Mouse (Mus musculus): ENCODE results near the gene Mpi. TPM values are rescaled to one million over a fixed set of nuclear protein-coding genes. Genes with fewer than 3 reads are reported as not detected.

The Mpi gene
- polyA plus RNA-seq, 1 experiment from 2014 or later: 57.2 TPM

DNA sequence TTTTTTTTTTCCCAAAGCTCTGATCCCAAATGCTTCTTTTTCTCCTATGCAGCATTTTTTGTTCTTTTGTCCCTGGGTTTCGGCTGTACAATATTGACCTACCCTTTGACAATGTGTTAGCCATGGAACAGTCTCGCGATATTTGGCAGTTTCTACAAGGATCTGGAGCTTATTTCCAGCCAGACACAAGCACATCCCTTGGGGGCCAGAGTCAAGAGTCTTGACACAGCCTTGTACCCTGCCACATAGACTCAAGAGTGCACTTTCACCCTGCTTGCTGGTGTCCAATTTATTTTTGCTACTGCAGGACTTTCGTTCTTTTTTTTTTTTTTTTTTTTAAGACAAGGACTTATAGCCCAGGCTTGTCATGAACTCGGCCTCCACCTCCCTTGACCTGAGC is 16.2 kb downstream of the Mpi start:
- WGBS: 80% methylated on average over 5 of the region's 5 CpGs
- Histone ChIP-seq H3K36me3 (ENCODE audit: insufficient read depth, low read length) (peaks cover 28% of the 10 kb centered on the region), H3K4me3 (ENCODE audit: low read length) (no peak overlapping the region), H3K27ac (ENCODE audit: low read length) (no peak overlapping the region), H3K27me3 (ENCODE audit: insufficient read depth, low read length) (no peaks in the 10 kb centered on the region), H3K4me1 (ENCODE audit: insufficient read depth, low read length) (peaks cover 8% of the 10 kb centered on the region), H3K9me3 (ENCODE audit: low read length) (no peaks in the 10 kb centered on the region), H3K9ac (replicated peaks; ENCODE audit: low read length) (peak overlapping the region; percentile 88; the same call in 1 of the 2 replicates), H3K4me2 (replicated peaks; ENCODE audit: low read depth, low read length) (peak overlapping the region; percentile 73; the same call in 1 of the 2 replicates)
- no peak for ATAC-seq (ENCODE audit: low FRiP score, low TSS enrichment)

DNA sequence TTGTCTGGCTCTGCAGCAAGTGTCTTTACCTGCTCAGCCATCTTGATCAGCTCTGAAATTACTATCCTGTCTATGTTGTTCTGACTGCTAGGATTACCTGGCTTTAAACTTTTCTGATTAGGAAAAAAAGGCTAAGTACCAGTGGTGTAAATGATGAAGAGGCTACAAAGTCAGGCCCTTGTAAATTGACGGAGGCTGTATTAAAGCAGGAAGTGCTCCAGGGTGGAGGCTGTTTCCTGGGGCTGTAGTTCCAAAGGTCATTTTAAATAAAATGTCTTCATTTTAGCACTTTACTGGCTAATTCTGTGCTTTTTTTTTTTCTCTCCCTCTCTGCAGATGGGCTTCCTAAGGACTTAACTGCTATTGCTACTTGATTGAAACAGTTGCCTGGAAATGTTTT is 20.6 kb downstream of the Mpi start:
- Histone ChIP-seq H3K4me1 (ENCODE audit: insufficient read depth, low read length) (no peaks in the 10 kb centered on the region; the same call in 1 of the 2 replicates), H3K9ac (replicated peaks; ENCODE audit: low read length) (no peak overlapping the region), H3K27ac (ENCODE audit: low read length) (no peak overlapping the region), H3K4me3 (ENCODE audit: low read length) (no peak overlapping the region), H3K36me3 (ENCODE audit: insufficient read depth, low read length) (peaks cover 32% of the 10 kb centered on the region), H3K27me3 (ENCODE audit: insufficient read depth, low read length) (no peaks in the 10 kb centered on the region), H3K9me3 (ENCODE audit: low read length) (no peaks in the 10 kb centered on the region), H3K4me2 (replicated peaks; ENCODE audit: low read depth, low read length) (no peak overlapping the region)
- WGBS: 53% methylated on average over 1 of the region's 1 CpGs
- ATAC-seq (ENCODE audit: low FRiP score, low TSS enrichment): no peak

DNA sequence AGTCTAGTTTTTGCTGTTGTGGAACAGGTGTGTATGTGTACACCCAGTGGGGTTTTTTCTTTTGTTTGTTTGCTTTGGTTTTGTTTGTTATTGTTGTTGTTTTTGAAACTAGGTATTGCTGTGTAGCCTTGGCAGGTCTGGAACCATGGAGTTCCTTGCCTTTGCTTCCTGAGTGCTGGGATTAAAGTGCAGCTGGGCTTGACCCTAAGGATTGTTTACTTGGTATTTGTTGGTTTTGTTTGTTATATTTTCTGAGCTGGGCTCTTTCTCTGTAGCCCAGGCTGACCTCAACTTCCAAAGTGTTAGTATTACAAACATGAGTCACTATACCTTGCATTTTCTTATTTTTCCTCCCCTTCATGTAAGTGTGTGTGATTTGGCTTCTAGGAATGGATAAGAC is 26.1 kb downstream of the Mpi start:
- Histone ChIP-seq H3K4me3 (ENCODE audit: low read length) (no peak overlapping the region), H3K4me1 (ENCODE audit: insufficient read depth, low read length) (peaks cover 28% of the 10 kb centered on the region), H3K9ac (replicated peaks; ENCODE audit: low read length) (no peak overlapping the region), H3K27me3 (ENCODE audit: insufficient read depth, low read length) (no peaks in the 10 kb centered on the region), H3K36me3 (ENCODE audit: insufficient read depth, low read length) (peaks cover 12% of the 10 kb centered on the region), H3K9me3 (ENCODE audit: low read length) (no peaks in the 10 kb centered on the region), H3K27ac (ENCODE audit: low read length) (no peak overlapping the region), H3K4me2 (replicated peaks; ENCODE audit: low read depth, low read length) (no peak overlapping the region)
- no peak for ATAC-seq (ENCODE audit: low FRiP score, low TSS enrichment)

DNA sequence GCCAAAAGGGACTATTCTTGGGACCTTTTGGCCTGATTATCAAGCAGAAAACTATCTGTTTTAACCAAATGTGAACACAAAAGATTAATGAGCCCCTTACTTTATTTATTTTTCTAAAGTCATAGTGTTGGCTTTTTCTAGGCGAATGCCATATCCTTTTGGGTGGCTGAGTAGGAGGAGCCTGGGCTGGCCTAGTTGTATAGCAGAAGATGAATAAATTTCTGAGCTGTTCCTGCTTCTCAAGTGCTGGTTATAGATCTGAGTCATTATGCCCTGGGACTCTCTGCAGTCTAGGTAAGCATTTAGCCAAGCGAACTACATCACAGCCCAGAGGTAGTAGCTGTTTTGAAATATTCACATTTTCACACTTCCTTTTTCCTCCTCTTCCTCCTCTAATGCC is 27.0 kb downstream of the Mpi start:
- H3K4me3 ChIP-seq (ENCODE audit: low read length): no peak overlapping the region
- no peaks in the 10 kb centered on the region for H3K9me3 ChIP-seq (ENCODE audit: low read length)
- H3K9ac ChIP-seq (replicated peaks; ENCODE audit: low read length): no peak overlapping the region
- no peak for ATAC-seq (ENCODE audit: low FRiP score, low TSS enrichment)
- no peak overlapping the region for H3K27ac ChIP-seq (ENCODE audit: low read length)
- H3K4me2 ChIP-seq (replicated peaks; ENCODE audit: low read depth, low read length): no peak overlapping the region
- WGBS: 62% methylated on average over 2 of the region's 2 CpGs
- H3K27me3 ChIP-seq (ENCODE audit: insufficient read depth, low read length): no peaks in the 10 kb centered on the region
- peaks cover 6% of the 10 kb centered on the region; the same call in 1 of the 2 replicates for H3K36me3 ChIP-seq (ENCODE audit: insufficient read depth, low read length)
- peaks cover 28% of the 10 kb centered on the region for H3K4me1 ChIP-seq (ENCODE audit: insufficient read depth, low read length)

DNA sequence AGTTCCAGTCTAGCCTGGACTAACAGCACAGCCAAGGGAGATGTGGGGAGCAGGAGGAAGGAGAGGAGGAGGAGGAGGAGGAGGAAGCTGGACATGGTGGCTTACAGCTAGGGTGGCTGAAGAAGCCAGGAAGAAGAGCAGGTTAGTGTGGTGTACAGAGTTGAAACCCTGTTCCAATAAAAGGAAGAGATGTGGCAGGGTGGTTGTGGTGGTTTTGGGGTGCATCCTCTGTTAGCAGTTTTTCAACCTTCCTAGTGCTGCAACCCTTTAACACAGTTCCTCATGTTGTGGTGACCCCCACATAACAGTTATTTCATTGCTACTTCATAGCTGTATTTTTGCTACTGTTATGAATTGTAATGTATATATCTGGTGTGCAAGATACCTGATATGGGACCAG is 28.1 kb downstream of the Mpi start:
- Histone ChIP-seq H3K4me2 (replicated peaks; ENCODE audit: low read depth, low read length) (no peak overlapping the region), H3K4me1 (ENCODE audit: insufficient read depth, low read length) (peaks cover 28% of the 10 kb centered on the region), H3K27ac (ENCODE audit: low read length) (no peak overlapping the region), H3K36me3 (ENCODE audit: insufficient read depth, low read length) (peaks cover 2% of the 10 kb centered on the region; the same call in 1 of the 2 replicates), H3K9ac (replicated peaks; ENCODE audit: low read length) (no peak overlapping the region), H3K27me3 (ENCODE audit: insufficient read depth, low read length) (no peaks in the 10 kb centered on the region), H3K4me3 (ENCODE audit: low read length) (no peak overlapping the region), H3K9me3 (ENCODE audit: low read length) (no peaks in the 10 kb centered on the region)
- no peak for ATAC-seq (ENCODE audit: low FRiP score, low TSS enrichment)

DNA sequence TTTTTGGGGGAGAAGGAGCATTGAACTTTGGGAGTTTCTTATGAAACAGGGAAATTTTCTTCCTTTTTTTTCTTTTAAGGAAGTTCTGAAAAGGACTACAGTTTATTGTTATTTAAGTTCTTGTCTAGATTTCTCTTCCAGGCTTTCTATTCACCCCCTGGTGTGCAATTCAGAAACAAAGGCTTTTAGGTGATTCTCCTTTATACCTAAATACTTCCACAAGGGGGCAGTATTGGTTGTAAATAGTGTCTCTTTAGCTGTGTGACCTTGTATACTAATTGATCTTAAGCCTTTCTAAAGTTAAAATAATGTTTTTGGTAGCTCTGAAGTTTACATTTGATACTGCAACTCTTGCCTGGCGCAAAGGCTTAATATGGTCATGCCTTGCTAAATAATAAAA is 28.8 kb downstream of the Mpi start:
- no peak overlapping the region for H3K9ac ChIP-seq (replicated peaks; ENCODE audit: low read length)
- no peak overlapping the region for H3K4me2 ChIP-seq (replicated peaks; ENCODE audit: low read depth, low read length)
- no peak overlapping the region for H3K4me3 ChIP-seq (ENCODE audit: low read length)
- H3K4me1 ChIP-seq (ENCODE audit: insufficient read depth, low read length): peaks cover 28% of the 10 kb centered on the region
- H3K36me3 ChIP-seq (ENCODE audit: insufficient read depth, low read length): peaks cover 2% of the 10 kb centered on the region; the same call in 1 of the 2 replicates
- no peaks in the 10 kb centered on the region for H3K27me3 ChIP-seq (ENCODE audit: insufficient read depth, low read length)
- H3K27ac ChIP-seq (ENCODE audit: low read length): no peak overlapping the region
- H3K9me3 ChIP-seq (ENCODE audit: low read length): no peaks in the 10 kb centered on the region
- 78% methylated on average over 1 of the region's 1 CpGs for WGBS
- no peak for ATAC-seq (ENCODE audit: low FRiP score, low TSS enrichment)

DNA sequence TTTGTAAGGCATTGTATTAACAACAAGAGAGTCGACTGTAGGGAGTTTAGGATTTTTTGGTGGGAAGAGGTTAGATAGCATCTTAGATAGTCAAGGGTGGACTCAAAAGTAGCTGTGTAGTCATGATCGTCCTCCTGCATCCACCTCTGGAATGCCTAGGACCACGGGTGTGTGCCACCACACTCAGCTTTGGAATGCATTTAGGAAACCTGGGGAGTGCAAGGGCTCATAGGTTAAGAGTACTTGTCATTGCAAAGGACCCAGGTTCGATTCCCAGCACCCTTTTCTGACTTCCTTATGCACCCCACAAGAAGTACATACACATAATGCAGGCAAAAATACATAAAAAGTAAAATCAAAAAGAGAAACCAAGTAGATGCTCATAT is 29.7 kb downstream of the Mpi start:
- Histone ChIP-seq H3K4me2 (replicated peaks; ENCODE audit: low read depth, low read length) (peak overlapping the region; percentile 71), H3K9me3 (ENCODE audit: low read length) (no peaks in the 10 kb centered on the region), H3K4me3 (ENCODE audit: low read length) (peak overlapping the region; percentile 98), H3K27me3 (ENCODE audit: insufficient read depth, low read length) (no peaks in the 10 kb centered on the region), H3K4me1 (ENCODE audit: insufficient read depth, low read length) (peaks cover 28% of the 10 kb centered on the region), H3K9ac (replicated peaks; ENCODE audit: low read length) (peak overlapping the region; percentile 97; the same call in 1 of the 2 replicates), H3K36me3 (ENCODE audit: insufficient read depth, low read length) (no peaks in the 10 kb centered on the region), H3K27ac (ENCODE audit: low read length) (no peak overlapping the region)
- ATAC-seq (ENCODE audit: low FRiP score, low TSS enrichment): no peak
- WGBS: 73% methylated on average over 4 of the region's 4 CpGs

DNA sequence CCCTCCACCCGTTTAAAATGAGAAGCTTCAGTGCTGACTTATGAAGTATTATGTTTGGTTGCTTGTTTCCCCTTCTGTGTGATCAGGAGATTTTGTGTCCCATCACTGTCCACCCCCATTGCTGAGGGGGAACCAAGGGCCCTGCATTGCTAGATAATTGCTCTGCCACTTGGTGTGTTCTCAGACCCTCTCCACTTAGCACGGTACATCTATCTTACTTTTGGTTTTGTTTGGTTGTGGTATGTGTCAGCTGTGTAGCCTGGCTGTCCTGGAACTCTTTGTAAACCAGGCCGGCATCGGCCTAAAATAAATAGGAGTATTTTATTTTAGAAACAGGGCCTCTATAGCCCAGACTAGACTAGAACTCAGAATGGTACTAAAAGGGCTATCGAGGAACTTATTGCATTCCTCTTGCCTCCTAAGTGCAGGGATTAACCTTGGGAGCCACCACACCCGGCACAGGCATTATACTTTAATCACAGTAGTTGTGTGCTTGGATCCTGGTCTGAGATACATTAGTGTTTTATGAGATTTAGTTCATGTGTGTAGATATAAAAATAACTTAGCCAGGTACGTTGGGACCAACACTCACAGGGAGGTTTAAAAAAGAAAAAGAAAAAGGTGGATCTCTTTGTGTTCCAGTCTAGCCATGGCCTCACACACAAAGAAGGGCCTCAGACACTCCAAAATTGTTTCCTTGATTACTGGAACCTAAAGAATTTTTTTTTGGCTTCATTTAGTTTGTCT is 30.3 kb downstream of the Mpi start:
- Histone ChIP-seq H3K4me1 (ENCODE audit: insufficient read depth, low read length) (peaks cover 28% of the 10 kb centered on the region), H3K4me3 (ENCODE audit: low read length) (peak overlapping the region; percentile 98), H3K9ac (replicated peaks; ENCODE audit: low read length) (peak overlapping the region; percentile 97), H3K27ac (ENCODE audit: low read length) (peak overlapping the region; percentile 94), H3K27me3 (ENCODE audit: insufficient read depth, low read length) (no peaks in the 10 kb centered on the region), H3K4me2 (replicated peaks; ENCODE audit: low read depth, low read length) (peak overlapping the region; percentile 71), H3K36me3 (ENCODE audit: insufficient read depth, low read length) (no peaks in the 10 kb centered on the region), H3K9me3 (ENCODE audit: low read length) (no peaks in the 10 kb centered on the region)
- no peak for ATAC-seq (ENCODE audit: low FRiP score, low TSS enrichment)
- WGBS: 32% methylated on average over 7 of the region's 7 CpGs

DNA sequence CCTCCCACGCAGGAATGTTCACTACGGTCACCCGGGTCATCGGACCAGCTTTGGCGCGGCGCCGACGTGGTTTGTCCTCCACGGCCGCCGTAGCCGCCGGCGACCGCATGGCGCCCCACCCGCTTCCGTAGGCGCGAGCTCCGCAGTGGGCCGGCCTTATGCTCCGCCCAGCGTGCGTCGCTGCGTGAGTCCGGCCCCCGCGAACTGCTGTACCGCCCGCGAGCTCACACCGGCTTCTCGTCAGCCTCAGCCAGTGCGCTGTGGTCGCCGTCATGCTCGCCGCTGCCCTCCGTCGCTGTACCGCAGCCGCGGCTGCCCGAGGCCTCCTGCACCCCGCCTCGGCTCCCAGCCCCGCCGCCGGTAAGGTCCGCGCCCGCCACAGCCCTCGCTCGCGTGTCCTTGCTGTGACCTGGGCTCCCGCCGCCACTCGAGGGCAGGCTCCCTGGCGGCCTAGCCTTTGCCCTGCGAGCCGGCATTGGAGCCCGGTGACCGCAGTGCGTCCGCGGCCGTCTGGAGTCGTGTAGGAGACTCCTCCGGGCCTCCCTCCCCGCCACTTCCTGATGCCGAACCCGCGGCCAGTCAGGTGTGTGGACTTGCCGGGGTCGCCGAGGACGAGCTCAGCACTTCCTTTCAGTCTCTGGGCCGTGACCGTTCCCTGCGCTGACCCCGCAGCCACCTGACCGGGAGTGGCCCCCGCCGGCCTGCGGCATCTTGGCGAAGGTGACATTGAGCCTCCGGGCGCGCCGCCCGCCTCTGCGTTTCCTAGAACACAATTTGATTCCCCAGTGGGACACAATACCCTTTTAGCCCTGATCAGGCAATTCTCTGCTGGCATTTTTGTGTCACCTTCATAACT is 31.3 kb downstream of the Mpi start, which contains the start of gene Cox5a:
Cox5a (plus strand) TSS at position 219 of the 856 bp plus-strand sequence.
- H3K9ac ChIP-seq (replicated peaks; ENCODE audit: low read length): peak within 1 kb of the TSS; percentile 97
- H3K4me1 ChIP-seq (ENCODE audit: insufficient read depth, low read length): peaks cover 28% of the 10 kb centered on the region
- H3K4me3 ChIP-seq (ENCODE audit: low read length): peak within 1 kb of the TSS; percentile 98
- peak; percentile 98 for ATAC-seq (ENCODE audit: low FRiP score, low TSS enrichment)
- under 1% methylated on average over 95 of the region's 95 CpGs for WGBS
- H3K4me2 ChIP-seq (replicated peaks; ENCODE audit: low read depth, low read length): peak within 1 kb of the TSS; percentile 71
- H3K36me3 ChIP-seq (ENCODE audit: insufficient read depth, low read length): no peaks in the 10 kb centered on the region
- peak within 1 kb of the TSS; percentile 94 for H3K27ac ChIP-seq (ENCODE audit: low read length)
- no peaks in the 10 kb centered on the region for H3K27me3 ChIP-seq (ENCODE audit: insufficient read depth, low read length)
- no peaks in the 10 kb centered on the region for H3K9me3 ChIP-seq (ENCODE audit: low read length)
